Mouse (Mus musculus) layer of hippocampus, postnatal 36 days (tissue): Measurements from ENCODE around the gene Alpk1. TPM values are rescaled to one million over a fixed set of nuclear protein-coding genes. Genes with fewer than 3 reads are reported as not detected.
A peak's percentile ranks its signal among the peaks of the same experiment; 100 is the strongest.

Experiments used
- DNase-seq, 2 experiments: peaks; one replicate each; pipeline ENCODE4 v3.0.0; 2022
- total RNA-seq, 2 experiments: library from RNA; stranded (reverse); gene quantifications; 2 replicates each; pipeline ENCODE4 v1.2.3; 2021

Alpk1 gene
- total RNA-seq, 2 experiments from 2014 or later = 7.8 to 7.9 TPM

DNA sequence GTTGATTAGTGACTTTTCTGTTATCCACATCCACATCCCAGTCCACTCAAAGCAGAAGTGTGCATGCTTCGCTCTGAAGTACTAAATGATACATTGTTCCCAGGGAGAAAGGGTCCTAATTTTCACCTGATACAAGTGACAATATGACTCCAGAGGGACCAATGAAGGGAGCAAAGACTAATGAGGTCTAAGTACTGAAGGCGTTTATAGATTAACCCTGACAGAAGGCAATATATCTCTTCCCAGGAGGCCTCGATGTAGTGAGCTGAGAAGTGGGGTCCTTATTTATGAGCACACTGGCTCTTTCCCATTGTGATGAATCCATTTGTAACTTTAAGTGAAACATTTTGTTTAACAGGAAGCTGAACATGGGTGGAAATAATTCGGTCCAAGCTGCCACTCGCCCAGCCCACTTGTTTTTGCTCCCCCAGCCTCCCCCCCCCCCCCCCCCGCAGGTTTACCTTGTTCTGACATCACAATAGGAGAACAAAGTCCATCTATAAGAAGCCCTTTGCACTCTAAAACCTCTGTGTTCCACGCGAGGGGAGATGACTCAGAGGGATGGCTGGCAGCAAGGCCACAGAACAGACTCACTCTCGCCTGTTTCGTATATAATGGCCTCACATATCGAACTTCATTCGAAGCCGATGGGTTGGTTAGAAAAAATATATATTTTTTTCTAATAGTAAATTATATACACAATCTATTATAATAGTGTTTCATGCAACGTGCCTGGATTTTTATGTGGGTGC lies 36.5 kb downstream of the Alpk1 start:
- no peak for DNase-seq

DNA sequence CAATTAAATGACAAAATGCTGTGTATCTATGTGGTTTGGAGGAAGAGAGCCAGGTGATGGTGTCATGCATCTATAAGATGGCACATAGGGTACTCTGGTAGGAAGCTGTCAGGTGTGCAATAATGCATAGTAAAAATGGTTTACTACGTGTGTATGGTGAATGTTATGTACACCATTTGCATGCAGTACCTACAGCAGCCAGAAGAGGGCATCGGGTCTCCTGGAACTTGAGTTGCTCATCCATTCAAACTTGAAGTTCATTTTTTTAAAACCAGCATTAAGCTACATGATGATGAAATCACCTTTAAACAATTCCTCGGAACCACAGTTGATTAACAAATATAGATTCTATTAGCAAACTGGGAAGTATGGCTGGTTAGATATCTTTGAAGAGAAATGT lies 38.9 kb downstream of the Alpk1 start:
- no peak for DNase-seq

GRCm38 (mm10) chr3:127737876-127738275 lies 42.5 kb downstream of the Alpk1 start:
- no peak for DNase-seq

DNA sequence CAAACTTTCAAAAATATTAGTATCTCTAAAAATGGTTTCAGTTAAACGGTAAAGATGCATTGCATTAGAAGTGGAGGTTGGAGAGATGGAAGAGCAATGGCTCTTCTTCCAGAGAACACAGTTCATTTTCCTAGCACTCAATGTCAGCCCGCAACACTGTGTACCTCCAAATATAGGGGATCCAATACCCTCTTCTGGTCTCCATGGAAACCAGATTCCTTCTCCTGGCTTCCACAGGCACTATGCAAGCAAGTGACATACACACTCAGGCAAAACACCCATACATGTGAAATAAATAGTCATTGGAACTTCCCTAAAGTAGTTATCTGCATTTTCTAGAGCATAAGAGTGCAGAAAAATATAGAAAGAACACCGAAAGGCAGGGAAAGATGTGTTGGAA lies 44.9 kb downstream of the Alpk1 start:
- no peak for DNase-seq

GRCm38 (mm10) chr3:127729513-127730137 lies 50.7 kb downstream of the Alpk1 start:
- DNase-seq = no peak

GRCm38 (mm10) chr3:127728851-127729512 lies 51.3 kb downstream of the Alpk1 start:
- no peak for DNase-seq

GRCm38 (mm10) chr3:127728046-127728445 lies 52.3 kb downstream of the Alpk1 start:
- no peak for DNase-seq

GRCm38 (mm10) chr3:127720948-127721347 lies 59.4 kb downstream of the Alpk1 start:
- DNase-seq = no peak

DNA sequence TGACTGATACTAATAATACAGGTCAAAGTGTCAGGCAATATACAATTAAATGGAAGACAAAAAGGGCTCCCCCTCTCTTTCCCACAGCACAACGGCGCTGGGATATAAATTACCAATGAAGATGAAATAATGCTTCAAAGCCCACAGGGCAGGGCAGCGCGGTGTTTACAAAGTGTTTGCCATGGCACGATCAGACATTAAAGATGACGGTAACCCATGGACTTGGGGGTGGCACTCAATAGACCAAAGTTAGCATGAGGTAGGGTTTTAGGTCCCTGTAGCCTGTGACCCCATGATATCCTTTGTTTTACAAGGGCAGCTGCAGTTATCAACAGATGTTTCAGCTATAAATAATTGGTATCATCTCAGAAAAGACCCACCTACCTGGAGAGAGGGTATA lies 60.3 kb downstream of the Alpk1 start:
- no peak for DNase-seq

GRCm38 (mm10) chr3:127719601-127720000 lies 60.7 kb downstream of the Alpk1 start:
- DNase-seq = no peak

GRCm38 (mm10) chr3:127716759-127717158 lies 63.6 kb downstream of the Alpk1 start:
- no peak for DNase-seq

- no peak for DNase-seq
Observed at GRCm38 (mm10) chr3:127713112-127713511, 67.2 kb downstream of the Alpk1 start.

GRCm38 (mm10) chr3:127711536-127711935 lies 68.8 kb downstream of the Alpk1 start:
- no peak for DNase-seq

DNA sequence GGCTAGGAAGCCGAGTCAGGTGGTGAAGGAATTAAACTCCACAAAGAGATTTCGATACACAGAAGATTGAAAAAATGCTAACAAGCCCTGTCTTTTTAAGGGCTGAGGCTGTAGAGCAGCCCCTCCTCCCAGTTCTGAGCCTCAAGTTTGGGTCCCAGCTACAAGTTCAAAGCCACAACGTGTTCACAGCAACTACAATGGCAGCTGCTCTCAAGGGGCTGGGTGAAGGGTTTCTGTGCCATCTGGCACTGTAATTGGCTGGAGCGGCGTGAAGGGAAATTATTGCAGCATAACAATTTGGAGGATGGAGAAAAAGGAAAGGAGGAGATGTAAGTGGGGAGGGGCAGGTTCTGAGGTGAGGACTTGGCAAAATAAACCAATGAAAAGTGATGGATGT lies 73.2 kb downstream of the Alpk1 start:
- DNase-seq = no peak

GRCm38 (mm10) chr3:127706445-127707088 lies 73.8 kb downstream of the Alpk1 start:
- no peak for DNase-seq

DNA sequence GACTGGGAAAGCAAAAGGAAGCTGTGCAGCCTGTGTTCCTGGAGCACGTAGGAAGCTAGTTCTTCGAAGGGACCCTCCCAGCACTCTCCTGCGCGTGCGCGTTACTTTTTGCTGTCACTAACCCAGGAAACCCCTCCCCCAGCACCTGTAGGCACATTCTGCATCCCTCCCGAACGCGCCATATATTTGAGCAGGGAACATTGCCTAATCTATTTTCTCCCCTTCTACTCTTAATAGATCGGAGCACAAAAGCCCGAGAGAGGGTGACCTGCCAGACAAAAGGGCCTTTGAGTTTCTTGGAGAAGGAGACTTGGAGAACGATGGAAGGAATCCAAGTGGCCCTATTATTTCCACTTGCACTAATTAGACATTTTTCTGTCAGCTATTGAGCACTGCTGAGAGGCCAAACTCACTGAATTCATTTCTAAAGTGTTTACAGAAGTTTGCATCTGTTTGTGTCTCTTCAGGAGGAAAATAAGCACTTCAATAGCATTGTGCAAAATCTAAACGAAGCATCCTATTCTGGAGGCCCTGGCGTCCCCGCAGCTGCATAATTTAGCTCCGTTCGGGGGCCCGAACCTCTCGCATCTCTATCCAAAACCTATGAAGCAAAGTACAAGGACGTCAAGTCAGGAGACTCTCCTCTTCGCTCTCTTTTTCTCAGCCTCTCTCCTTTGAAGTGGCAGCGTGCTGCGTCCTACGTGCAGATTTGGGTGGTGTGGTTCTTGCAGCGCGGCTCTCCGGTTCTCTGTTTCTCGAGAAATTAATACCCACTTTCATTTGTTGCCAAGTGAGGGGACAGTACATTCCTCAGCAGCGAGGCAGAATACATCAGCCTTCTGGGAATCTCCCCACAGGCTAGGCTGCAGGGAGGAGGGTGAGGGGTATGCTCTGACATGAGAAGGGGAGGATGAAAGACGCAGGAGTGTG lies 74.5 kb downstream of the Alpk1 start:
- peak; percentile 26 to 30 for DNase-seq

- no peak for DNase-seq
Observed at GRCm38 (mm10) chr3:127705139-127705514, 75.2 kb downstream of the Alpk1 start.

DNA sequence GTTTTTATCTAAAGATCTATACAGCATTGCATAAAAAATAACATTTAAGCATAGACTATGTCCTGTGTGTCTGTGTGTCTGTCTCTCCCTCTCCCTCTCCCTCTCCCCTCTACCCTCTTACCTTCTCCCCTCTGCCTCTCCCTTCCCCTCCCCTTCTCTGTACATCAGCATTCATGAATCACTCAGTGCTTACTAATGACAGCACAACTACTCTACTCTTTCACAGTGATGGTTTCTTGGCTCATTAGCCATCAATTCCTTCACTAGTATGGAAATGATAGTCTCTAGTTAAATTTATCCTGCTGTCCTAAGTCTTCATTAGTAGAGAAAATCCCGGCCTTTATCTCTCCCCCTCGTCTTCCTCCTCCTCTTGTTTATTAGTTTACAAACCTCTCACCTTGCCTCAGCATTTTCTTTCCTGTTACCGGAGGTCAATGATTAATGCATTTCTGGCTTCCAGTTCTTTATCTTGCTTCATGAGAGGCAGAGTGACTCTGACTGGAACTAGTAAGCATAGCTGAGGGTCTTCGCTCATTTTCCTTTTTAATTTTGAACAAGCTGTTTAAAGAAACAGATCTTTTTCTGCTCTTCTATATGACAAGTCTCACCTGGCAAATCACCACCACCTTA lies 79.0 kb downstream of the Alpk1 start:
- no peak for DNase-seq

DNA sequence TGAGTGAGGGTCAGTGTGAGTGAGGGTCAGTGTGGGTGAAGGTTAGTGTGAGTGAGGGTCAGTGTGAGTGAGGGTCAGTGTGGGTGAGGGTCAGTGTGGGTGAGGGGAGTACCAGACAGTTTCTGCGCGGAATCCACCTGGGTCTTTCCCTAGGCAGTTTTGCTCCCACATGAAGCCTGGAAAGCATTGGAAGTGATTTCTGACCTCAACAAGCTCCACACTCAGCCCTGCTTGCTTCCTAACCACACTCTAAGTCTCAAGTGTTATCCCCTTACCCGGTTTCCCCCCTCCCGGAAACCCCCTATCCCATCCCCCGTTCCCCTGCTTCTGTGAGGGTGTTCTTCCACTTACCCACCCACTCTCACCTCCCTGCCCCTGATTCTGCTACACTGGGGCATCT lies 81.7 kb downstream of the Alpk1 start:
- DNase-seq = no peak

GRCm38 (mm10) chr3:127696541-127696940 lies 83.8 kb downstream of the Alpk1 start:
- DNase-seq = no peak
